In genomic region chr10:60026759-60027395, GRCm38 (mm10) we compare ENCODE assay signal across 10 mouse cellular contexts. TPM values are rescaled to one million over a fixed set of nuclear protein-coding genes. Genes with fewer than 3 reads are reported as not detected.
A peak's percentile ranks its signal among the peaks of the same experiment; 100 is the strongest.
DNase-seq lines count a peak whose midpoint lies in the region; ATAC-seq and TF ChIP-seq lines count a peak whose summit lies in the region.
"Had no signal": no experiment of that assay in that cellular context is flagged by ENCODE, and none has a peak within 500 bp of the region (broad histone marks: within the 10 kb centered on the region; RNA-seq: fewer than 3 reads in every experiment).

No protein-coding gene starts in this region.

- H3K9me3 ChIP-seq in kidney, embryonic 16.5 days (ENCODE audit: low read length), result no peaks in the 10 kb centered on the region
- H3K9me3 ChIP-seq in embryonic facial prominence, embryonic 14.5 days (ENCODE audit: control insufficient read depth, low read length), result no peaks in the 10 kb centered on the region
- no peaks in the 10 kb centered on the region for H3K9me3 ChIP-seq in hindbrain, embryonic 15.5 days

- H3K4me2 ChIP-seq in kidney, embryonic 16.5 days (replicated peaks; ENCODE audit: low read depth, low read length), result no peak overlapping the region
- no peak overlapping the region for H3K4me2 ChIP-seq in embryonic facial prominence, embryonic 14.5 days (ENCODE audit: low read depth, low read length)
- no peak overlapping the region for H3K4me2 ChIP-seq in hindbrain, embryonic 15.5 days

- no peak overlapping the region for H3K4me3 ChIP-seq in kidney, embryonic 16.5 days (ENCODE audit: low read length)
- no peak overlapping the region for H3K4me3 ChIP-seq in embryonic facial prominence, embryonic 14.5 days (ENCODE audit: low read depth, low read length)
- H3K4me3 ChIP-seq in hindbrain, embryonic 15.5 days, result no peak overlapping the region
- no peak overlapping the region for H3K4me3 ChIP-seq in olfactory bulb, adult 2 months (ENCODE audit: insufficient read depth, low read depth, low read length)

- H3K36me3 ChIP-seq in kidney, embryonic 16.5 days (ENCODE audit: insufficient read depth, low read length), result no peaks in the 10 kb centered on the region
- peaks cover 9% of the 10 kb centered on the region; the same call in 1 of the 2 replicates for H3K36me3 ChIP-seq in embryonic facial prominence, embryonic 14.5 days (ENCODE audit: control insufficient read depth, insufficient read depth, low read length)
- 0 out of 2 replicates have a peak, but pooled peaks cover 7% of the 10 kb centered on the region for H3K36me3 ChIP-seq in hindbrain, embryonic 15.5 days

- TF ChIP-seq POLR2A in olfactory bulb, adult 2 months (IDR thresholded peaks at IDR 0.05; ENCODE audit: insufficient read depth, low read depth, low read length), result no peak

- peak overlapping the region; percentile 3; the same call in 1 of the 2 replicates for H3K27ac ChIP-seq in kidney, embryonic 16.5 days (ENCODE audit: low read length)
- H3K27ac ChIP-seq in embryonic facial prominence, embryonic 14.5 days (replicated peaks; ENCODE audit: low read depth, low read length), result no peak overlapping the region; the same call in 1 of the 2 replicates
- H3K27ac ChIP-seq in hindbrain, embryonic 15.5 days (replicated peaks), result peak overlapping the region; percentile 18
- H3K27ac ChIP-seq in olfactory bulb, adult 2 months (ENCODE audit: insufficient read depth, low read depth, low read length), result peak overlapping the region; percentile 27

- TF ChIP-seq CTCF in olfactory bulb, adult 2 months (IDR thresholded peaks at IDR 0.05; ENCODE audit: insufficient read depth, low read depth, low read length), result no peak

- H3K9ac ChIP-seq in kidney, embryonic 16.5 days (replicated peaks; ENCODE audit: low read length), result no peak overlapping the region
- no peak overlapping the region for H3K9ac ChIP-seq in embryonic facial prominence, embryonic 14.5 days (ENCODE audit: low read depth, low read length)
- H3K9ac ChIP-seq in hindbrain, embryonic 15.5 days, result no peak overlapping the region

- no peaks in the 10 kb centered on the region for H3K27me3 ChIP-seq in kidney, embryonic 16.5 days (ENCODE audit: insufficient read depth, low read length)
- H3K27me3 ChIP-seq in embryonic facial prominence, embryonic 14.5 days (replicated peaks; ENCODE audit: control insufficient read depth, insufficient read depth, low read length), result no peaks in the 10 kb centered on the region
- no peaks in the 10 kb centered on the region for H3K27me3 ChIP-seq in hindbrain, embryonic 15.5 days
- H3K27me3 ChIP-seq: CH12.LX had no signal

- WGBS in kidney, embryonic 16.5 days, result 42% methylated on average over 13 of the region's 13 CpGs
- 46% methylated on average over 13 of the region's 13 CpGs for WGBS in embryonic facial prominence, embryonic 14.5 days
- WGBS in hindbrain, embryonic 15.5 days, result 68% methylated on average over 13 of the region's 13 CpGs
- 38% methylated on average over 13 of the region's 13 CpGs for WGBS in olfactory bulb, adult 2 months

- peaks cover 46% of the 10 kb centered on the region for H3K4me1 ChIP-seq in kidney, embryonic 16.5 days (ENCODE audit: insufficient read depth, low read length)
- 0 out of 2 replicates have a peak, but pooled peaks cover 4% of the 10 kb centered on the region for H3K4me1 ChIP-seq in embryonic facial prominence, embryonic 14.5 days (ENCODE audit: control insufficient read depth, insufficient read depth, low read length)
- H3K4me1 ChIP-seq in hindbrain, embryonic 15.5 days (replicated peaks), result peaks cover 32% of the 10 kb centered on the region
- peaks cover 24% of the 10 kb centered on the region for H3K4me1 ChIP-seq in olfactory bulb, adult 2 months (ENCODE audit: control insufficient read depth, insufficient read depth, low read length)

- no peak for DNase-seq in kidney, postnatal 25 days
- DNase-seq in embryonic facial prominence, embryonic 14.5 days (ENCODE audit: low spot score), result peak; percentile 59
- DNase-seq in cerebellum, adult 11 months, result no peak
- no peak for DNase-seq in urinary bladder, postnatal 4 days (ENCODE audit: low spot score in 2 of 2)
- DNase-seq in thymus, postnatal 10 days (ENCODE audit: low spot score in 2 of 2), result no peak
- DNase-seq: liver had no signal

- ATAC-seq in kidney, embryonic 16.5 days (ENCODE audit: low FRiP score, low TSS enrichment), result no peak
- peak; percentile 74 for ATAC-seq in embryonic facial prominence, embryonic 14.5 days (ENCODE audit: low read depth)
- ATAC-seq in hindbrain, embryonic 15.5 days (ENCODE audit: low FRiP score, low read depth), result no peak

RNA-seq across cellular contexts. Expression of gene Anapc16, which starts 23.9 kb away (rescaled TPM):
- polyA plus RNA-seq in kidney, embryonic 16.5 days (2015; fragmentation: Nextera tagmentation; extraction: Ambion mirVana), result 93.6 and 95.2 TPM in 2 replicates
- 96.2 and 101 TPM in 2 replicates for polyA plus RNA-seq in embryonic facial prominence, embryonic 14.5 days (2014; fragmentation: Nextera tagmentation; extraction: Ambion mirVana)
- polyA plus RNA-seq in hindbrain, embryonic 15.5 days (2015; fragmentation: Nextera tagmentation; extraction: Ambion mirVana), result 106 and 120 TPM in 2 replicates
- polyA plus RNA-seq in olfactory bulb, adult 2 months (2012; ENCODE audit: insufficient read depth, insufficient read length, low replicate concordance, missing spikeins), result not detected in 2 replicates

RNA-seq across cellular contexts. Expression of gene Ascc1, which starts 24.3 kb away (rescaled TPM):
- 56.3 and 58.0 TPM in 2 replicates for polyA plus RNA-seq in kidney, embryonic 16.5 days (2015; fragmentation: Nextera tagmentation; extraction: Ambion mirVana)
- 36.5 and 37.8 TPM in 2 replicates for polyA plus RNA-seq in embryonic facial prominence, embryonic 14.5 days (2014; fragmentation: Nextera tagmentation; extraction: Ambion mirVana)
- polyA plus RNA-seq in hindbrain, embryonic 15.5 days (2015; fragmentation: Nextera tagmentation; extraction: Ambion mirVana), result 46.4 and 49.1 TPM in 2 replicates
- polyA plus RNA-seq in olfactory bulb, adult 2 months (2012; ENCODE audit: insufficient read depth, insufficient read length, low replicate concordance, missing spikeins), result not detected in 2 replicates

Comparison
In these comparisons a context has a peak if more than half of its experiments do, and no peak if none do; other contexts are left out.
1. RNA of gene Ascc1, which starts 24.3 kb away (polyA plus RNA-seq): 56.3 to 58.0 TPM in kidney, embryonic 16.5 days, 46.4 to 49.1 TPM in hindbrain, embryonic 15.5 days and 36.5 to 37.8 TPM in embryonic facial prominence, embryonic 14.5 days; not detected in olfactory bulb, adult 2 months; every median in the first group is over 10 times any median in the second.